Mouse (Mus musculus) left cerebral cortex, adult 11 months (tissue): ENCODE results near the gene Skap1.
A peak's percentile ranks its signal among the peaks of the same experiment; 100 is the strongest.
"Not testable (repeated sequence)": the region's sequence is repeated elsewhere in the genome, so short reads cannot be mapped to it uniquely, and the experiment has no call there.

ENCODE experiments used
- DNase-seq: peaks from one replicate; pipeline ENCODE4 v3.0.0; 2022; ENCODE audit warnings: low spot score

Gene Skap1

DNA sequence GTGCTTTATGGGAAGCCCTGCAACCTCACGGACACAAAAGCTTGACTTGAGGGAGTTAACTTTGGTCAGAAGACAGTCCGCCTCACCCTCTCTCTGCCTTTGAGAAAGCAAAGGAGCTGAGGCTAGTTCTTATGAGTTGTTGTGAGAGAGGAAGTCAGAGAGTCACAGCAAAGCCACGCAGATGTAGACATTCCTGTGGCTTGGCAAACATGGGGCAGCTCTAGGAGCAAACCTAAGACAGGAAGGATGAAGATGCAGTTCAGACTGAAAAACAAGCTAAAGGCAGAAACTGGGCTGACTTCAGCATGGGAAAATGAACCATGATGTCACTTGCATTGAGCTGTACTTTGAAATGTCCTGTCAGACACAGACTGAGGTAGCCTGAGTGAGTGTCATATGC, 283.2 kb downstream of the Skap1 start:
- no peak for DNase-seq

DNA sequence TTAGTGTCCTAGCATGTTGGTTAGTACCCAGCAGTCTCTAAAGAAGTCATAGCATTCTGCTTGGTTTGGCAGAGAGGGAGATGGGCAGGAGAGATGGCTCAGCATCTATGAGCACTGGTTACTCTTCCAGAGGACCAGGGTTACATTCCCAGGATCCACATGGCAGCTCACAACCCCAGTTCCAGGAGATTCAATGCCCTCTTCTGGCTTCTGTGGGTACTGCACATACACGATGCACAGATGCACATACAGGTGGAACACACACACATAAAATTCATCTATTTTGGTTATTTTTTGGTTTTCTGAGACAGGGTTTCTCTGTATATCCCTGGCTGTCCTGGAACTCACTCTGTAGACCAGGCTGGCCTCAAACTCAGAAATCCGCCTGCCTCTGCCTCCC, 290.9 kb downstream of the Skap1 start:
- no peak for DNase-seq

DNA sequence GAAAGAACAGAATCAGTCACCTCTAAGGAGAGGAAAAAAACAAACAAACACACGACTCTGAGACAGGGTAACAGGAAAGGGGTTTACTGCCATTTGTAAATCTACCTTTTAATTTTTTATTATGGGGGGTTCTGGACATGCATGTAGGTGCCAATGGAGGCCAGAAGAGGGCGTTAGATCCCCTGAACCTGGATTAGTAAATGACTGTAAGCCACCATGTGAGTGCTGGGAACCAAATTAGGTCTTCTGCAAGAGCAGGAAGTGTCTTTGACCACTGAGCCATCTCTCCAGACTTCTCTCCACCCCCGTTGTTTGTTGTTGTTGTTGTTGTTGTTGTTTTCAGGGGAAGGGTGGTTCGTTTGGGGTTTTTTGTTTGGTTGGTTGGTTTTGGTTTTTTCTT, 293.0 kb downstream of the Skap1 start:
- no peak for DNase-seq

GRCm38 (mm10) chr11:96758402-96758801, 294.0 kb downstream of the Skap1 start:
- DNase-seq, result no peak

DNA sequence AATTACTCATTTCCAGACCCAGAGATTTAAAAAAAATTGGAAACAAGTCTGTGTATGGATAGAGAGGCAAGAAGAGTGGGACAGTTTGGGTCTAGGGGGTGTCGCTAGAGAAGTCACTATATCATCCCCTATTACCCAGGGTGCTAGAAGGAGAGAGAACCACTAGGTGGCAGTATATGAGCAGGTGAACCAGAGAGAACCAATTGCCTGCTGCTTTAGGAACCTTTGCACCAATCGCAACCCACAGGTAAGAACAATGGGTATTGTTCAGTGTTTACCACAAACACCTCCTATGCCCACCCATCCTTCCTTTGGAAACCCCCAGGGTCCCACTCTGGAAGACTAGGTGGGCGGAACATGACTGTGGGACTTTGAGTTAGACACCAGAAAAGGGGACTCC, 295.6 kb downstream of the Skap1 start:
- DNase-seq, result peak; percentile 31

- no peak for DNase-seq
Observed at GRCm38 (mm10) chr11:96761984-96762383, 297.6 kb downstream of the Skap1 start.

DNA sequence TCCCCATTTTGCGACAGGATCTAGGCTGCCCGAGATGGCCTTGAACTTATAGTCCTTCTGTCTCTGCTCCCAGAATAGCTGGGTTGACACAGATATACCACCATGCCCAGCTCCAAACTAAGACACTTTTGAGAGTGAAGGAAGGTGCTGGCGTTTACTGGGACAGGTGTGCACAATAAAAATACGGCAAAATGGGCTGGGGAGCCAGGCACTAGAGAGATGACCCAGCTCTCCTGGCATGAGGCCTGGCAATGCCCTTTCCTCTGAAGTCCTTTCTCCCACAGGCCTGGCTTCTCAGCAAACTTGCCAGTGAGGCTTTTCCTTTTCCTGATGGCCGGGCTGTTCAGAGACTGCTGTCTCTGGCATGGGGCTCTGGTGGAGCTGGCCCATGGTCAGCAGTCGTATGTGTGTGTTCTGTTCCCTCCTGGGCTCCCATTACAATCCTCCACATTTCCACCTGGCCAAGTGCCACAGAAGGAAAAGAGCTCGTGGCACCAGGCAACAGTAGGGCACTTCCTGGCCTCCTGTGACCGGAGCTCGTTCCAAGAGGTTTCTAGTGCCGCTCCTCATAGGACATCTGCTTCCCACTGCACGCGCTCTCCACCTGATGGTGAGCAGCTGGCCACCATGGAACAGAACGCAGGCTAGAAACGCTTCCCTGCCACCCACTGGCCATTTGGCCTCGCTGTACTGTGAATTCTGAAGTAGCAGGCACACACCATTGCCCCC, 298.5 kb downstream of the Skap1 start:
- DNase-seq, result no peak

- no peak for DNase-seq
Observed at GRCm38 (mm10) chr11:96764511-96765350, 300.3 kb downstream of the Skap1 start.

DNA sequence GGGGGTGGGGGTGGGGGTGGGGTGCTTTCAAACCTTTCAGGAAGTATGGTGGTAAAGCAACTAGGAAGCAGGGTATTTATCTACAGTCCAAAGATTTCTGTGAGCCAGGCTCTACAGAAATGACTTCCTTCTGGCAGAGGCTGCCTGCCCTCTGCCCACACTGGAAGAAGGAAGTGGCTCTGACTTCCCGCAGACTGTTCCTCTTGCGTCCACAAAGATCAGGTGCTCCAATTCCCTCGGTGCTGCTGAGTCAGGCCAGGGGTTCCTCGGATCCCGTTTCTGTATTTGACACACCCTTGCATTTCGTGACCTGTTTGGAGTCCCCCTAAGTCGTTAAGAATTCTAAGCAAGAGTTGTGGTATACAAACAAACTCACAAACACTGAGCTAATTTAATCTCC, 301.3 kb downstream of the Skap1 start:
- no peak for DNase-seq

DNA sequence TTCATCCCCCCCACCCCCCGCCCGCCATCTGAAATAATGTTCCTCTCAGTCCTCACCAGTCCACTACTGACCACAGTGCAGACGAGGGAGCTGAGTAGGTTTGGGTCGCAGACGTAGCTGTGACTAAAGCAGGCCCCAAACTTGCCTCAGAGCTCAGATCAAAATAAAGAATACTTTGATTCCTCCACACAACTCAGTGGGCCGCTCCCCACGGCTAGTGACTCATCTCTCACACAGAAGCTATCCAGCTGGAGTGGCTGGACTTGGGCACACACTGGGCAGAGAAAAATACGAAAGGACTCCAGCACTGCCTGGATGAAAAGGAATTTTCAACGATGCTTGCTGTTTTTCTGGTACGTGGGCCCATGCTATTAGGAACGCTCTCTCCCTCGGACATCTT, 302.2 kb downstream of the Skap1 start:
- DNase-seq, result no peak

GRCm38 (mm10) chr11:96767096-96767495, 302.7 kb downstream of the Skap1 start:
- DNase-seq, result no peak

DNA sequence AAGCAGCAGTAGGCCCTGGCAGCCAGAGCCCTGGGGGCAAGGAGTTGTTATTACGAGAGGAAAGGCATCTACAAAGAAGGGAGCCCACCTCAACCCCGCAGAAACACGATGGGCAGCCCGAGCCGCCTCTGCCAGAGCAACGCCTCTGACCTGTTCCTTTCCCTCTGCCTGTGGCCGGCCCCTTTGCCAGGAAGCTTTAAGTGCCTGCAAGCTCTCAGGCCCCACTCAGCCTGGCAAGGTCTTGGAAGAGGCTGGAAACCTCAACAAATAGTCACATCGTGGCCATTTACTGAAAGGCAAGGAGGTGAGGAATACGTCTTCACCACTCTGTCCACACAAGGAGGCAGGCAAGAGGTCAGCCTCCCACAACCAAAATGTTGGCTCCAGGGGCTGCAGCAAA, 303.8 kb downstream of the Skap1 start:
- no peak for DNase-seq

- no peak for DNase-seq
Observed at GRCm38 (mm10) chr11:96771274-96771975, 307.0 kb downstream of the Skap1 start.

DNA sequence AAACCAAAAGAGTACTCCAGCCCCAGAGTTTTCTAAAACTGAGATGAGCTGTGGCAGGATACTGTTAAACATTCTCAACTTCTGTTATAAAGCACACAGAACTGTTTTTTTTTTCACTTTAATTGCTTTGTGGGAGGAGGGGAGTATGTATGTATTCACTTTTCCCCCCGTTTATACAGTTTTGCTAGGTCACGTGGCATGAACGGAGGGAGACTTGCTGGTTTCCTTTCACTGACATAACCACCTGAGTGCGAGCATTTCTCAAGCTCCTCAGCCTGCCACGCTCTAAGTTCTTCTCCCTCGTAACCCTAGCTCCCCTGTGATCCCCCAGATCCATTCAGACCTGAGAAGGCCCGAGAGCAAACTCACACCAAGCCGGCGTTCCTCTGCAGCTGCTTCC, 308.0 kb downstream of the Skap1 start:
- no peak for DNase-seq

- DNase-seq, result no peak
Observed at GRCm38 (mm10) chr11:96774536-96774935, 310.1 kb downstream of the Skap1 start.

DNA sequence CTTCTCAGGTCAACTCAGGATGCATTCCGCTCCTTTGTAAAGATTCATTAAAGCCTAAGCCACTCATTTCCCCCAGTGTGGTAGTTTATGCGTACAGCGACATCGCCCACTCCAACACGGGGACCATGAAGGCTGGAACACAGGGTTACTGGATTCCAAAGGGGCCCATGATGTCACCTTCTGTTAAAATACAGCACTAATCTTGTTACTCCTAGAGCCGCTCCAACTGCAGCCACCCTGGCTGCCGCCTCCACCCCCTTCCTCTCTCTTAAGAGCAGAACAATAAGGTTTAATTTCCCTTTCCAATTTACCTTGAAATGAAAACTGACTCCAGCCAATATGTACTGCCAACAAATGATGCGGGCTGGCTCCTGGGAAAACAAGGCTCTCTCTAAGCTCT, 310.7 kb downstream of the Skap1 start:
- no peak for DNase-seq

- no peak for DNase-seq
Observed at GRCm38 (mm10) chr11:96775665-96776064, 311.3 kb downstream of the Skap1 start.

DNA sequence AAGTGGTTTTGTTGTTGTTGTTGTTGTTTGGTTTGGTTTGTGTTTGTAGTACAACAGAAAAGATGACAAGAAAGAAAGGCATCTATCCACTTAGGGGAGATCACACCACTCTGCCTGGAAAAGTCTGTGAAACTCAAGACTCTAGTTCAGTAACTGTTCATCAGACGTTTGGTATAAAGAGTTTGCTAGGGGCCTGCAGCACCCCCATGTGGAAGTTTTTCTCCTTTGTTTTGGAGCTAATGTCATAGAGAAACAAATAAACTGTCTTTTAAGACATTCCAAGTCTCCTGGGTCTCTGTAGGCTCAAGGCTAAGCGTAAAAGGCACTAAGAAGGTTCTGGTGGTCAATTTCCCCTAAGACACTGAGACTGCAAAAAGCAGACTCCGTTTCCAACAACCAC, 311.7 kb downstream of the Skap1 start:
- no peak for DNase-seq

GRCm38 (mm10) chr11:96776968-96777962, 312.9 kb downstream of the Skap1 start, which contains the start of gene Snx11:
Gene Snx11, minus strand, starts transcription at chr11:96777559.
- DNase-seq, result peak; percentile 99

GRCm38 (mm10) chr11:96778061-96778627, 313.8 kb downstream of the Skap1 start:
- DNase-seq, result not testable (repeated sequence)

- no peak for DNase-seq
Observed at GRCm38 (mm10) chr11:96780306-96780705, 315.9 kb downstream of the Skap1 start.
